Mouse (Mus musculus) layer of hippocampus, postnatal 25 days (tissue): Measurements from ENCODE around the gene Ctbp2. TPM values are rescaled to one million over a fixed set of nuclear protein-coding genes. Genes with fewer than 3 reads are reported as not detected.

Experiments used
- DNase-seq, 2 experiments: peaks; one replicate each; pipeline ENCODE4 v3.0.0; 2022; ENCODE audit warnings: mixed read lengths in 2 of 2, low spot score in 1 of 2; ENCODE audit errors: extremely low spot score in 1 of 2
- total RNA-seq, 2 experiments: library from RNA; stranded (reverse); gene quantifications; 2 replicates each; pipeline ENCODE4 v1.2.3; 2021

The Ctbp2 gene
- total RNA-seq, 2 experiments from 2014 or later: 44.8 to 47.5 TPM

- no peak for DNase-seq
Observed at GRCm38 (mm10) chr7:133048085-133048630, 76.0 kb downstream of the Ctbp2 start.

DNA sequence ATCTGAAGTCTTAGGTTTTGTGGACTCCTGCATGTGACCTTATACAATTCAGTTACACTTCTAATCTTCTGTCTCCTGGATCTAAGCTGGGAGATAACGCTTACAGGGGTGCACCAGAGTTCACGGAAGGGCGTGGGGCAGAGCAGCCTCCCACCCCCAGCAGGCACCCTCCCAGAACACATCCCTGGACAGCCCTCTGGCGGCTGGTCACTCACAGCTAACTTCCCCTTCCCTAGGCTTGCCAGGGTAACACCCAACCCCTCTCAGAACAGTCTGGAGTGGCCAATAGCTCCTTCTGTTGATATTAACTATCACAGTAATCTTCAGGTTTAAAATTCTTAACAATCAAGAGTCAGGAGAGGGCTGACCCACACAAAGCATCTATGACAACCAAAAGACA is 76.9 kb downstream of the Ctbp2 start:
- no peak for DNase-seq

DNA sequence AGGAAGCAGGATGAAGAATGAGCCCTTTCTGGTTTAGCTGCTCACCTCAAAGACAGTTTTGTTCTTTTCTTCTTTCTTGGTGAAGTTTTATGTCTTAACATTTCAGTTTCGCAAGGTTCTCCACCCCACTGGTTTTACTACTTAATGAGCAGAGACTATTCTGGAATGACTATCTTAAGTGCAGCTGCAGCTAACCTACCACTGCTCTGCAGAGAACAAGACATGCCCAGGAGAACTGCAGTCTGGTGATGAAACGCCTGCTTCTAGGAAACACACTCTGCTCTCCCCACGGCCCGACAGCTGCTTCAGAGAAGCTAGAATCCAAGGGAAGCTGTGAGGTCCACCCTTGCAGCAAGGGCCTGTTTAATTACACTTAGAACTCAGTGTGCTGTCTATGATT is 79.4 kb downstream of the Ctbp2 start:
- DNase-seq: no peak

DNA sequence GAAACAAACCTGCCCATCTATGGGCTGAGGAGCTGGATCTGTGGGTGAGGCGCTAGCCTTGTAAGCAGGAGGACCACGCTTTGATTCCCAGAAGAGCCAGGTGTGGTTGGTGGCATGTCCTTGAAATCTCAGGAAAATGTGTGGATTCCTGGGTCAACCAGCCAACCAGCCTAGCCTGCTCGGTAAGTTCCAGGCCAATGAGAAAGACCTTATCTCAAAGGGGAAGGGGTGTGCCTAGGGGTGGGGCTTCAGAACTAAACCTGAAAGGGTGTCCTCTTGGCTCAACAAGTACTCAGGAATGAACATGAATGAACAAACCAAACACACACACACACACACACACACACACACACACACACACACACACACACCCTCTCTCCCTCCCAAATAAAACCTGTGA is 82.4 kb downstream of the Ctbp2 start:
- DNase-seq: no peak

- DNase-seq: no peak
Observed at GRCm38 (mm10) chr7:133040688-133041345, 83.3 kb downstream of the Ctbp2 start.

GRCm38 (mm10) chr7:133039556-133040255 is 84.4 kb downstream of the Ctbp2 start:
- DNase-seq: no peak

DNA sequence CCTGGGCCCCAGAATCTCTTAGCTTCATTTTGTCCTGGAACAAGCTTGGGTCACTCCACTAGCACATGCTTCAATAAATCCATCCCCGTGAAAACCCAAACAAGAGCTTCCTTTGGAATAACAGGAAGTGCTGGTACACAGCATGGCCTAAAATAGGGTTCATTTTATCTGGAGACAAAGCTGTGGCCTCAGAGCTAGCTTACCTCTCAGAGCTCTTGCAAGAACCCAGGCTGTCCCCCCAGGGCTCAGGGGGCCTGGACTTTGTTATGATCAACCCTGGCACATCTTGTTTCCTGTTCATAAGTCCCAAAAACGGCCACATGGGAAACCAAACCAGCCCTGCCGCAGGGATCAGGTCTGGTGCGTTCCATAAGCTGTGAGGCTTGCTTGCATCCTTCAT is 86.5 kb downstream of the Ctbp2 start:
- DNase-seq: no peak

DNA sequence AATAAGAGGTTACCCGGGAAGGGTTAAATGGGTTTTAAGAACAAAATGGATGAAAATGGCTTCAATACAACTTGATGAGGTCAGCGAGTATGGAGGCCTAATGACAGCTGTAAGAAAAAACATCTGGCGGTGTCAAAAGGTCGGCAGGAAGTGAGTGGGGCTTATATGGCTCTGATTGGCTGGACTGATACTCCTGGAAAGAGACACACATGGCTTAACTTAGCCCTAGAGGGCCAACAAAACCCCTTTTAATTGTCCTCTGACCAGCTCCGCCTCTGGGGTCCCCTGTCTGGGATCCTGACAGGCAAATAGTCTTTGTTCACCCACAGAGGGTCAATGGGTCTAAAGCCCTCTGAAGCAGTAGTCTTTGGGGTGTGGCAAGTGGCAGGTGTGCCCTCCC is 86.9 kb downstream of the Ctbp2 start:
- no peak for DNase-seq

DNA sequence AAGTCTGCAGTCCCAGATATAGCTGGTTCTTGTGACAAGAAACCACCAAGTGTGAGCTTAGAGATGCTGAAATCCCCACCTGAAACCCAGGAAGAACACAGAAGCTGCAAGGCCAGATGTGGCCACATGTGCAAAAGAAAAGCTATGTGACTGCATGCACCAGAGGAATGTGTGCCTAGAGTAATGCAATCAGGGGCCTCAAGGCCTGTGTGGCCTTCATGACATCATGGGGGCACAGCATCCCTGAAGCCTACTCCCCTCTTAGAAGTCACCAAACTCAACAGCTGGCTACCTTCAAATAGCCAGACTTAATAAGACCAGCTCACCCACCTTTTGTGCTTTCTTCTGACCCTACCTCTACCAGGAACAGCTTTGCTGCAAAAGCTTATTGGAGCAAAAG is 88.3 kb downstream of the Ctbp2 start:
- DNase-seq: no peak

DNA sequence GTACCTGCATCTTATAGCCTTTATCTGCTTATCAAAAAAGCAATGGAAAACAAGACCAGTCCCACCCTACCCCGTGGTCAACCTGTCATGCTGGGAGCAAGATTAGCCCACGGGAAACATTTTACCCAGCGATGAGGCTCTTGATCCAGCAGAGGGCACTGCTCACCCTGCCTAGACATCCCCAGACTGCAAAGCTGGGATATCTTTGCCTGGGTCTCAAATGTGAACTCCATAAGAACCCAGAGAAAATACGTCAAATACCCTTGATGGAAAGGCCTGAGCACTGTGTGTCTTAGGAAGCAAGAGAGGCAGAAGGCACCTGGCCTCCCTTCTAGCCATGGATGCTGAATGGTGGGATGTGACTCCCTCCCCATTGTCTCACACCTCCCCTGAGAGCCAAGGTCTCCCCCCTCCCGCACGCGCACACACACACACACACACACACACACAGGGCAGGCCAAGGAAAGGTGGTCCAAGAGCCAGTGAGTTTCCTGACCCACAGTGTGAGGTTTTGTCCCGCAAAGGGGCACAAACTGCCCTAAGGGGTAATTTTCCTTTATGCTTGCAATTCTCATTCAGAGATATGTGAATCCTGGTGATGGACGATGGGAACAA is 91.5 kb downstream of the Ctbp2 start:
- peak; percentile 43 to 65 for DNase-seq

DNA sequence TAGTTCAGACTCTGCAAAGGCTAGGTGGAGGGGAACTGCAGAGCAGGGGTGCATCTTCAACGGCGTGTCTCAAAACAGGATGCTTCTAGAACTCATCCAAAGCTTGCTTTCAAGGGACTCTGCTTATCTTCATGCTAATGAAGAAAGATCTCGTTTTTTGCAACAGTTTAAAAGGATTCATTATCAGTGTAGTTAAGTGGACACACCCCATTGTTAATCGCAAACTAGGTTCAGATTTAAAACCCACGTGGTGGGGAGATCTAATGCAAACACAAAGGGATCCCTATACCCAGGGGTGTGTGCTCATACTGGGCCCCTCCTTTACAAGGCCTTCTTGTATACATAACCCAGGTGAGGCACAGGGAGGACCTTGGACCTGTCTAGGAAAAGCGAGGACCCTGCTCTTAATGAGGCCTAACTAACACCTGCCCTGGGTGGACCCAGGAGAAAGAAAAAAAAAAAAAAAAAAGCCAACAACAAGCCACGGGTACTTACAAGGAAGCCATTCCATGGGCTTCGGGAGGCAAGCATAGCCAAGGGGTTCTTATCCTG is 94.6 kb downstream of the Ctbp2 start:
- no peak for DNase-seq

GRCm38 (mm10) chr7:133029004-133029403 is 95.2 kb downstream of the Ctbp2 start:
- no peak for DNase-seq

GRCm38 (mm10) chr7:133027930-133028329 is 96.2 kb downstream of the Ctbp2 start:
- no peak for DNase-seq

DNA sequence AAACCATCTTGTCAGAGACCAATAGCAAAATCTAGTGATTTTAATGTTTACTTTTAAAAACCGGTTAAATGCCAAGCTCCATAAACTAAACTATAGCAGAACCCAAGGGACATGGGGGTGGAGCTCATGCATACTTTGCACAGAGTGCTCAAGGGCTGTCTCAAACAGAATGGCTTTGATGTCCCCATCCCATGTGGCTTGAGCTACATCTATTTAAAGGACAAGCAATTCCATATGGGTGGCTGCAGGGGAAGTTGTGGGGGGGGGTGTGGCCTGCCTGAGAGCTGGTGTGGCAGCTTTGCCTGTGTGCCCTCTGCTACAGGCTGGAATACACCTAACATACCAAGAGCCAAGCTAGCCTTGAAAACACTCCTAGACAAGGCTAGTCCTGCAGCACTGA is 99.5 kb downstream of the Ctbp2 start:
- DNase-seq: no peak

DNA sequence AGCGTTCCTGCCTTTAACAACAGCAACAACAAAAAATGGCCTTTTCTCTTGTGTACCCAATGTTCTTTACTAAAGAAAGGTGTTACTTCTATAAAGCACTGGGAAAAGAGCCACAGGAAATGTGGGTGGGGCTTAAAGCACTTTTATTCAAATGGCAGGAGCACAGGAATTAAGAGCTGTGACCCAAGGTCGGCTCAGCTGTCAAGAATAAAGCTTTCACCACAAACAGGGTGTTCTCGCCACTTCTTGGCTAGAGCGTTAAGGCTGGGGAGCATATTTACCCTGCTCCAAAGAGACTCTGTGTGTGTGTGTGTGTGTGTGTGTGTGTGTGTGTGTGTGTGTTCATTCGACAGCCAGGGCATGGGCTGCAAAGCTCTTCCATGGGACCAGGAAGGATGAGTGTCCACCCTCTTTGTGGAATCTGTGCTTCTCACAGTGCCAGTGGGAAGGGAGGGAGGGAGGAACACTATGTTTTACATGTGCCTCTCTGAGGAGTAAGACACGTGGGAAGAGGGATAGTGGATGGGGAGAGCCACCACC is 104.6 kb downstream of the Ctbp2 start:
- DNase-seq: no peak

DNA sequence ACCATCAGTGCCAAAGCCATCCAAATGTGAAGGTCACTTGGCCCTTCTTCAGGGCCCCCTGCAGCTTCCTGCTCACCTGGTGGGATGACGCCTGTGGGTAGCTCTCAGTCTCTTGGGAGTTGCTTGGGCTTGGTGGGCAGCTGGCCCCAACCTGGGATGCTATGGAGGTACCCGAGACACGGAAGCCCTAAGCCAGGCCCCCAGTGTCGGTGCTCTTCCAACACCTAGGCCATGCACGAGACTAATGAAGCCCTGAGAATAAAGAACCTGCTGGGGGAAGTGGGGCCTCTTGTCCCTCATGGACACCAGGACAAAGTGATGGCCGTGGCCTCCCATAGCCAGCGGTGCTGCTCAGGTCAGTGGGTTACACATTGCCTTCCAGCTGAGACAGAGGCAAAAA is 105.2 kb downstream of the Ctbp2 start:
- DNase-seq: no peak

DNA sequence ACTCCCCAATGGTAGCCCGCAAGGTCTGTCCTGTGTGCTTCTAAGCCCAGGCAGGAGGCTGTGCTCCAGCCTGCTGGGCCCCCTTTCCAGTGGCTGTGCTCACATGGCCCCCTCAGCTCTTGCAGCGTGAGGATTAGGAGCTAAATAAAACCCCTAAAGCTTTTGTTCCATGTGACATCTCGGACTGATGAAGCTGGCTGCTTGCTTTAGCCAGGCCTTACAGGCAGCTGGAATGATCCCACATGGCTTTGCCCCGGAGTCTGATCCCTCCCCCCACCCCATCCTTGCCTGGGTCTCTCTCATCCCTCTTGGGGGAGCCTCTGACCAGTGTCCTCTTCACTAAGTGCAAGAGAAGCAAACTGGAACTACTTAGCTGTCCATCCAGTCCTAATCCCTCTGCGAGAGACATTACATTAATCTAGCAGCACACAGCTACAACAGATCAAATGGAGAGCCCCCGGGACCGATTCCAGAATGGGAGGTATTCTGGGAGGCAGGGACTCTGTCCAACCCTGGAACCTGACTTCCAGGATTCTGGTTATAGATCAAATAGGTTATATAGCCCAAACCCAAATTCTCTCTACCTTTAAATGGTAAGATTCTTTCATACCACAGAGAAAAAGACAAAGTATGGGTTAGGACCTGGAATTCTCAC is 108.6 kb downstream of the Ctbp2 start:
- no peak for DNase-seq

- DNase-seq: no peak
Observed at GRCm38 (mm10) chr7:133014631-133015030, 109.5 kb downstream of the Ctbp2 start.

DNA sequence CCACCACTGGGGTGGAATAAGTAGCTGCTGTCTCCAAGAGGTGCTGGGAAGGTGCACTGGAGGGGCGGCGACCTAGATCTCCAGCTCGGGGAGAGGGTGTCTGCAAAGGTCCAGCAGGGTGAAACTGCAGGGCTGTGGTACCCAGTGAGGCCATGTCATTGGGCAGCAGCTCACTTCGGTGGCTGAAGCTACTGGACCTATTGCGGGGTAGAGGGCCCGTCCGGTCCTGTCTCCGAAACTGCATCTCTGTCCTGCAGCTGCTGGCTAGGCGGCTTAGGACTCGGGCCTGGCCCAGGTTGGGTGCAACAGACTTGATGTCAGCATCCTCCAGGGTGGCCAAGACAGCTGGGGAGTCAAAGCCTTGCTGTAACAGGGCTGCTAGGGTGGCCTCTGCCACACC is 110.2 kb downstream of the Ctbp2 start:
- no peak for DNase-seq

DNA sequence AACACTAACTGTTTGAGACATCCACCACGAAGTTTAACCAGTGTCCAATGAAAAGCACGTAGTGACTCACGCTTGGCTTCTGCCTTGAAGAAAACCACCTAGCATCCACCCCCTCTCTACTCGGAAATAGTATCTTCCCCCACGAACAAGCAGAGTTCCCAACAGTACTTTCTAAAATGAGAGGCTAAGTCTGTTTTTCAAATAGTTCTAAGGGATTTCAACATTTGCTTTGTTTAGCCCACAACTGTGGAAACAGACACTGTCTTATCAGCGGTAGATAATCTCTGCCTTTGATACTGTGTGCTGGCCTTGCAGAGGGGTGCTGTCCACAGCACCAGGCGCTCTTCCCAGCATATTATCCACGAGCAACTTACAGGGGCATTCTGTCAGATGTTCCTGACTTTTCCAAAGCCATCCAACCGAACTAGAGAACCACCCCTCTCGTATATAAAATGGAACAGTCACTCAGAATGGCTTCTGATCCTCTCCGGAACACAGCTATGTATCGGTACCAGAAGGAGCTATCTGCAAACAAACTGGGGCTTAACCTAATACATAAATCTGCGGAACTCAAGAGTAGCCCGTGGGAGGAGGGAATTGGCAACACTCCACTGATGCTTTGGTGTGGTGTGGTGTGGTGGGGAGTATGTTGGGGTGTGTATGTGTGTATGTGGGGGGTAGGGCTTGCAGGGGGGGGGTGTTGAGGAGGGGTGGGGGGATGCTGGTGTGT is 111.4 kb downstream of the Ctbp2 start:
- no peak for DNase-seq
